ENCODE assay signal across 8 mouse cellular contexts in genomic region chr13:60684050-60684760, GRCm38 (mm10).
DNase-seq lines count a peak whose midpoint lies in the region; ATAC-seq and TF ChIP-seq lines count a peak whose summit lies in the region.

No protein-coding gene starts in this region.

- 36% methylated on average over 10 of the region's 10 CpGs for whole genome bisulfite sequencing in kidney, embryonic 14.5 days
- 37% methylated on average over 10 of the region's 10 CpGs for WGBS in lung, postnatal 0 days

- no peak overlapping the region for H3K4me3 ChIP-seq in layer of hippocampus, adult 2 months
- H3K4me3 ChIP-seq in kidney, embryonic 14.5 days (ENCODE audit: low read length) = no peak overlapping the region
- H3K4me3 ChIP-seq in lung, postnatal 0 days (ENCODE audit: low read depth, low read length) = no peak overlapping the region

- H3K36me3 ChIP-seq in kidney, embryonic 14.5 days (ENCODE audit: control insufficient read depth, insufficient read depth, low read length) = no peaks in the 10 kb centered on the region
- no peaks in the 10 kb centered on the region for H3K36me3 ChIP-seq in lung, postnatal 0 days (ENCODE audit: insufficient read depth, low read length)

- no peak for TF ChIP-seq CTCF in layer of hippocampus, adult 2 months (conservative IDR thresholded peaks at IDR 0.05)
- no peak for TF ChIP-seq CTCF in lung, postnatal 0 days (IDR thresholded peaks at IDR 0.05)

- no peak overlapping the region for H3K4me2 ChIP-seq in kidney, embryonic 14.5 days (replicated peaks; ENCODE audit: low read depth, low read length)
- H3K4me2 ChIP-seq in lung, postnatal 0 days (replicated peaks; ENCODE audit: low read depth, low read length) = no peak overlapping the region; the same call in 1 of the 2 replicates

- H3K9ac ChIP-seq in kidney, embryonic 14.5 days (ENCODE audit: low read depth, low read length) = no peak overlapping the region
- H3K9ac ChIP-seq in lung, postnatal 0 days (replicated peaks; ENCODE audit: low read depth) = no peak overlapping the region

- peak overlapping the region; percentile 89 for H3K27ac ChIP-seq in layer of hippocampus, adult 2 months
- H3K27ac ChIP-seq in kidney, embryonic 14.5 days (ENCODE audit: low read depth, low read length) = peak overlapping the region; percentile 14; the same call in 1 of the 2 replicates
- peak overlapping the region; percentile 80 for H3K27ac ChIP-seq in lung, postnatal 0 days (ENCODE audit: low read length)

- peak; percentile 65 for ATAC-seq in kidney, embryonic 14.5 days (ENCODE audit: low FRiP score, low TSS enrichment)
- ATAC-seq in lung, postnatal 0 days = peak; percentile 63
- no peak for ATAC-seq in inflammation-experienced regulatory T-cells, adult 6 months
- no peak for ATAC-seq in megakaryocyte, adult 5-6 weeks (ENCODE audit: poor library complexity, severe bottlenecking)

- DNase-seq in layer of hippocampus, adult 2 months (ENCODE audit: low spot score in 2 of 2) = no peak
- no peak for DNase-seq in layer of hippocampus, adult 9-11 months
- DNase-seq in gastrocnemius, adult 18-20 months (ENCODE audit: low spot score) = peak; percentile 55
- DNase-seq in lung, postnatal 0 days (ENCODE audit: low spot score) = peak; percentile 68
- DNase-seq in cerebellum, adult 9-11 months = no peak

- H3K9me3 ChIP-seq in kidney, embryonic 14.5 days (ENCODE audit: control insufficient read depth, low read length) = no peaks in the 10 kb centered on the region
- H3K9me3 ChIP-seq in lung, postnatal 0 days (ENCODE audit: low read length) = no peaks in the 10 kb centered on the region

- H3K27me3 ChIP-seq in kidney, embryonic 14.5 days (ENCODE audit: control insufficient read depth, insufficient read depth, low read length) = no peaks in the 10 kb centered on the region
- no peaks in the 10 kb centered on the region for H3K27me3 ChIP-seq in lung, postnatal 0 days (replicated peaks; ENCODE audit: insufficient read depth, low read length)

- H3K4me1 ChIP-seq in kidney, embryonic 14.5 days (ENCODE audit: control insufficient read depth, insufficient read depth, low read length) = peaks cover 35% of the 10 kb centered on the region
- H3K4me1 ChIP-seq in lung, postnatal 0 days (ENCODE audit: insufficient read depth, low read depth, low read length) = peaks cover 41% of the 10 kb centered on the region

- no peak for TF ChIP-seq EP300 in lung, postnatal 0 days (IDR thresholded peaks at IDR 0.05)

Comparison
In these comparisons a context has a peak if more than half of its experiments do, and no peak if none do; other contexts are left out.
1. DNase-seq: peak in gastrocnemius, adult 18-20 months (single experiment) and lung, postnatal 0 days (single experiment); none in layer of hippocampus, adult 2 months (0 of 2), layer of hippocampus, adult 9-11 months (single experiment) and cerebellum, adult 9-11 months (single experiment).
2. H3K27ac ChIP-seq: peak in every context shown above with its lines; median percentile 89 in layer of hippocampus, adult 2 months; 80 in lung, postnatal 0 days; 14 in kidney, embryonic 14.5 days.
3. ATAC-seq: peak in kidney, embryonic 14.5 days (single experiment) and lung, postnatal 0 days (single experiment); none in inflammation-experienced regulatory T-cells, adult 6 months (single experiment) and megakaryocyte, adult 5-6 weeks (single experiment).